Comparison of ENCODE assay signal across 9 mouse cellular contexts in the genomic region with DNA sequence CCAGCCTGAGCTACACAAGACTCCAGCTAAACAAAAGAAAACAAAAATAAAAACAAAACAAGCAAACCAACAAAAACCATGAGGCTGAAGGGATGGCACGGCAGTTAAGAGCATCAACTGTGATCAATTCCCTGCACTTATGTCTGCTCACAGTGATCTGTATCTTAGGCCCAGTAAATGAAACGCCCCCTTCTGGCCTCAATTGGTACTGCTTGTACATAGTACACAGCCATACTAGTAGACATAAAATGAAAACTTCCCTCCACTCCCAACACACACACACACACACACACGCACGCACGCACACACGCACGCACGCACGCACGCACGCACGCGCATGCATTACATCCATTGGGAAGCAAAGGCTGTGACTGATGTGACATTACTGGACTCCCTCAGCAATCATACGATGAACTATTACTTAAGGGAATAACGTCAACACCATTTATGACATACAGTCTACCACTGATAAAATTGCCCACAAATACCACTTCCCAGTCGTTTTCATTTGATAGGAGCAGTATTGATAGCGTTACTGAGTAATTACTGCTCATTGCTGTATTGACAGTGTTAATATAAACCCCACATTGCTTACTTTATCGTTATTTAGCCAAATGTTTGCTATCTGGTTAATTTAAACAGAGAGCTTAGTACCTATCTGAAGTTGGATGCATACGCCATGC.
A peak's percentile ranks its signal among the peaks of the same experiment; 100 is the strongest.
DNase-seq lines count a peak whose midpoint lies in the region; ATAC-seq lines count a peak whose summit lies in the region.
"Had no signal": no experiment of that assay in that cellular context is flagged by ENCODE, and none has a peak within 500 bp of the region (broad histone marks: within the 10 kb centered on the region; RNA-seq: fewer than 3 reads in every experiment).

No protein-coding gene starts in this region.

- no peak for ATAC-seq in heart, embryonic 11.5 days (replicated peaks; ENCODE audit: insufficient number of reproducible peaks, low FRiP score, low TSS enrichment)
- ATAC-seq in neural tube, embryonic 11.5 days (ENCODE audit: insufficient read depth, low FRiP score, low TSS enrichment): no peak
- ATAC-seq in neural tube, embryonic 15.5 days (ENCODE audit: low FRiP score): no peak
- peak; percentile 76 for ATAC-seq in megakaryocyte, adult 5-6 weeks (ENCODE audit: poor library complexity, severe bottlenecking)

- H3K9me3 ChIP-seq in heart, embryonic 11.5 days (replicated peaks; ENCODE audit: control insufficient read depth, low read length): no peaks in the 10 kb centered on the region
- H3K9me3 ChIP-seq in neural tube, embryonic 11.5 days (ENCODE audit: control insufficient read depth, low read length): no peaks in the 10 kb centered on the region
- H3K9me3 ChIP-seq in neural tube, embryonic 15.5 days (replicated peaks): no peaks in the 10 kb centered on the region
- no peaks in the 10 kb centered on the region for H3K9me3 ChIP-seq in midbrain, embryonic 10.5 days (replicated peaks)

- peak; percentile 78 for DNase-seq in heart, adult 11 months
- DNase-seq in neural tube, embryonic 11.5 days (ENCODE audit: low spot score): peak; percentile 25
- DNase-seq in thymus, postnatal 4 days: peak; percentile 77
- no peak for DNase-seq in midbrain, embryonic 10.5 days (ENCODE audit: low spot score)
- no peak for DNase-seq in gastrocnemius, adult 18-20 months (ENCODE audit: low spot score)

- no peak overlapping the region for H3K4me2 ChIP-seq in heart, embryonic 11.5 days
- no peak overlapping the region for H3K4me2 ChIP-seq in neural tube, embryonic 11.5 days (ENCODE audit: low read depth)
- no peak overlapping the region for H3K4me2 ChIP-seq in neural tube, embryonic 15.5 days

- no peak overlapping the region for H3K4me3 ChIP-seq in heart, embryonic 11.5 days (ENCODE audit: low read depth, low read length)
- H3K4me3 ChIP-seq in neural tube, embryonic 11.5 days (ENCODE audit: low read depth, low read length): no peak overlapping the region
- no peak overlapping the region for H3K4me3 ChIP-seq in neural tube, embryonic 15.5 days (replicated peaks)
- H3K4me3 ChIP-seq in midbrain, embryonic 10.5 days: no peak overlapping the region

- H3K27ac ChIP-seq in heart, embryonic 11.5 days (ENCODE audit: low read depth, low read length): no peak overlapping the region
- no peak overlapping the region for H3K27ac ChIP-seq in neural tube, embryonic 11.5 days (ENCODE audit: low read depth, low read length)
- no peak overlapping the region for H3K27ac ChIP-seq in neural tube, embryonic 15.5 days (replicated peaks)
- H3K27ac ChIP-seq in midbrain, embryonic 10.5 days (replicated peaks): no peak overlapping the region
- H3K27ac ChIP-seq: macrophage had no signal

- no peaks in the 10 kb centered on the region for H3K27me3 ChIP-seq in heart, embryonic 11.5 days (ENCODE audit: control insufficient read depth, insufficient read depth, low read length)
- H3K27me3 ChIP-seq in neural tube, embryonic 11.5 days (ENCODE audit: control insufficient read depth, insufficient read depth, low read length): no peaks in the 10 kb centered on the region
- H3K27me3 ChIP-seq in neural tube, embryonic 15.5 days (replicated peaks): no peaks in the 10 kb centered on the region
- no peaks in the 10 kb centered on the region for H3K27me3 ChIP-seq in midbrain, embryonic 10.5 days (ENCODE audit: low read depth, poor library complexity, severe bottlenecking)

- WGBS in heart, embryonic 11.5 days (ENCODE audit: insufficient replicate concordance): 83% methylated on average over 19 of the region's 19 CpGs
- WGBS in neural tube, embryonic 11.5 days: 91% methylated on average over 19 of the region's 19 CpGs
- 89% methylated on average over 19 of the region's 19 CpGs for WGBS in neural tube, embryonic 15.5 days
- 91% methylated on average over 19 of the region's 19 CpGs for WGBS in midbrain, embryonic 10.5 days

- peaks cover 23% of the 10 kb centered on the region for H3K4me1 ChIP-seq in heart, embryonic 11.5 days (ENCODE audit: control insufficient read depth, insufficient read depth, low read length)
- H3K4me1 ChIP-seq in neural tube, embryonic 11.5 days (ENCODE audit: control insufficient read depth, insufficient read depth, low read length): peaks cover 7% of the 10 kb centered on the region; the same call in 1 of the 2 replicates
- peaks cover 23% of the 10 kb centered on the region for H3K4me1 ChIP-seq in neural tube, embryonic 15.5 days
- peaks cover 10% of the 10 kb centered on the region for H3K4me1 ChIP-seq in midbrain, embryonic 10.5 days

- no peak overlapping the region for H3K9ac ChIP-seq in heart, embryonic 11.5 days (ENCODE audit: low read depth, low read length)
- H3K9ac ChIP-seq in neural tube, embryonic 11.5 days (ENCODE audit: low read length): no peak overlapping the region
- H3K9ac ChIP-seq in neural tube, embryonic 15.5 days (replicated peaks): no peak overlapping the region

- no peaks in the 10 kb centered on the region for H3K36me3 ChIP-seq in heart, embryonic 11.5 days (ENCODE audit: control insufficient read depth, insufficient read depth, low read length)
- no peaks in the 10 kb centered on the region for H3K36me3 ChIP-seq in neural tube, embryonic 11.5 days (ENCODE audit: control insufficient read depth, insufficient read depth, low read length)
- no peaks in the 10 kb centered on the region for H3K36me3 ChIP-seq in neural tube, embryonic 15.5 days
- H3K36me3 ChIP-seq in midbrain, embryonic 10.5 days: no peaks in the 10 kb centered on the region

Comparison
In these comparisons a context has a peak if more than half of its experiments do, and no peak if none do; other contexts are left out.
1. DNase-seq: peak in heart, adult 11 months (single experiment), neural tube, embryonic 11.5 days (single experiment) and thymus, postnatal 4 days (single experiment); none in midbrain, embryonic 10.5 days (single experiment) and gastrocnemius, adult 18-20 months (single experiment).